Mouse (Mus musculus) bone marrow macrophage, adult 2 months (primary cell): Measurements from ENCODE around the gene Ube2o.

Experiments
- CTCF ChIP-seq: IDR thresholded peaks from 2 replicates; pipeline ENCODE4 v1.5.1; 2012; ENCODE audit warnings: low read depth, mild to moderate bottlenecking, low read length, moderate library complexity
- POLR2A ChIP-seq: IDR thresholded peaks from 2 replicates; pipeline ENCODE4 v1.6.1; 2012; ENCODE audit warnings: mild to moderate bottlenecking, low read depth, low read length, borderline replicate concordance

- no peak for TF ChIP-seq POLR2A
- TF ChIP-seq CTCF, result no peak; the same call in 1 of the 2 replicates
Observed at GRCm38 (mm10) chr11:116532810-116533338, 48.4 kb downstream of the Ube2o start.
